Mouse (Mus musculus) central nervous system, embryonic 18 days (tissue): ENCODE results near the gene Gm7980. TPM values are rescaled to one million over a fixed set of nuclear protein-coding genes. Genes with fewer than 3 reads are reported as not detected.

Source experiments
- polyA plus RNA-seq: library from polyadenylated mRNA; depleted of rRNA; stranded (reverse); fragments of >200 nt; gene quantifications from 2 replicates; pipeline ENCODE4 v1.2.3, GENCODE M21; 2012; rRNA removed

Gm7980 gene
- polyA plus RNA-seq: not detected in 2 replicates

GRCm38 (mm10) chr14:41907190-41907589, at the start of gene Gm7980:
TSS of gene Gm7980 (minus strand) at chr14:41907290.

GRCm38 (mm10) chr14:41943695-41944094, 36.6 kb upstream of the Gm7980 start, which contains the start of gene 1700024B05Rik:
TSS of gene 1700024B05Rik (plus strand) at chr14:41943995.

GRCm38 (mm10) chr14:41924649-41925048, 17.6 kb upstream of the Gm7980 start, which contains the start of gene 1700049E17Rik1:
TSS of gene 1700049E17Rik1 (plus strand) at chr14:41924949.

Other genes with a start within 250 kb of the Gm7980 start
- not detected in 2 replicates for gene Gm8068, start 205.4 kb downstream of the Gm7980 start, polyA plus RNA-seq
- not detected in 2 replicates for gene Gm7929, start 156.7 kb downstream of the Gm7980 start, polyA plus RNA-seq
- not detected in 2 replicates for gene Gm47189, start 134.8 kb downstream of the Gm7980 start, polyA plus RNA-seq
- gene 1700049E17Rik1, start 17.7 kb upstream of the Gm7980 start, polyA plus RNA-seq: not detected in 2 replicates
- not detected in 2 replicates for gene 1700024B05Rik, start 36.7 kb upstream of the Gm7980 start, polyA plus RNA-seq
- not detected in 2 replicates for gene Gm6401, start 60.6 kb upstream of the Gm7980 start, polyA plus RNA-seq
- gene Gm3543, start 76.0 kb upstream of the Gm7980 start, polyA plus RNA-seq: not detected in 2 replicates
- gene Gm7951, start 210.1 kb upstream of the Gm7980 start, polyA plus RNA-seq: not detected in 2 replicates